21 mouse cellular contexts compared by ENCODE assay signal in the genomic region with DNA sequence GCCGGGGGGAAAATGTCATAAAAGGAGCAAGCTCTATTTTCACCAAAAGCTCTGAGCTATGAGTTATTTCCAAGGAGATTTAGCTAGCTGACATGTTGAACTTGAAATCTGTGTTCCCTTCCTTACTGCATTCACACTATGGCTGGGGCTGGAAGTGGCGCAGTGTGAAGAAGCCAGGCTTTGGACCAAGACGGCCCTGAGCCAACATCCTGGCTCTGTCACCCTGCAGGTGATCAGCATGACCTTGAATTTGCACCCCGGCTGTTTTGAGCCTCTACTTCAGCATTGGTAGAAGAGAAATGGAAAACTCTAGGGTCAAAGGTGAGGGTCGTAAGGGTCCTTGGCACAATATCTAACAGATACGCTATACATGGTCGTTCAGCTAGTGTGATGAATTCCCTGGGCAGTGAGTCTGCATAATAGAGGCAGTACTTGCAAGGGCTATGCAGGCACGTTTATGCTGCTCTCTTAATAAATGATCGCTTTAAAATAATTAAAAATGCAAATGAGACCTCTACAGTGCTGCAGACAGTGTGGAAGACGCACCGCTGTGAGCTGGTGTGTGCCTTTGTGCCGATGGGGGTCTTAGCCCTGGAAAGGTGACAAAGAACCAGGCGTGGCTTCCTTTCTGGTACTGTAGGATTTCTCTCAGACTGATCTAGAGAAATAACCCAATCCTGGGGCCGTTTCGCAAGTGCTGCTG.
DNase-seq lines count a peak whose midpoint lies in the region; ATAC-seq lines count a peak whose summit lies in the region.
"Had no signal": no experiment of that assay in that cellular context is flagged by ENCODE, and none has a peak within 500 bp of the region (broad histone marks: within the 10 kb centered on the region; RNA-seq: fewer than 3 reads in every experiment).

No protein-coding gene starts in this region.

- H3K27me3 ChIP-seq in hindbrain, embryonic 12.5 days: no peaks in the 10 kb centered on the region
- no peaks in the 10 kb centered on the region for H3K27me3 ChIP-seq in hindbrain, embryonic 11.5 days (ENCODE audit: control insufficient read depth, insufficient read depth, low read length)
- no peaks in the 10 kb centered on the region for H3K27me3 ChIP-seq in midbrain, embryonic 16.5 days (ENCODE audit: control insufficient read depth, insufficient read depth, low read depth, low read length)
- H3K27me3 ChIP-seq: limb, embryonic 13.5 days; liver, embryonic 13.5 days; Patski had no signal

- 0 out of 2 replicates have a peak, but pooled peaks have one; percentile 33 for ATAC-seq in cerebellum, adult (ENCODE audit: insufficient number of reproducible peaks, low FRiP score, low TSS enrichment)
- peak; percentile 63 for ATAC-seq in hindbrain, embryonic 12.5 days (ENCODE audit: low FRiP score)
- ATAC-seq in hindbrain, embryonic 11.5 days (ENCODE audit: low FRiP score): no peak
- ATAC-seq in midbrain, embryonic 16.5 days: peak; percentile 62; the same call in 1 of the 2 replicates
- ATAC-seq: forebrain, postnatal 0 days; Patski had no signal

- WGBS in hindbrain, embryonic 12.5 days: 59% methylated on average over 15 of the region's 15 CpGs
- WGBS in hindbrain, embryonic 11.5 days: 72% methylated on average over 15 of the region's 15 CpGs
- 70% methylated on average over 15 of the region's 15 CpGs for WGBS in midbrain, embryonic 16.5 days

- H3K36me3 ChIP-seq in hindbrain, embryonic 12.5 days: no peaks in the 10 kb centered on the region
- no peaks in the 10 kb centered on the region for H3K36me3 ChIP-seq in hindbrain, embryonic 11.5 days (ENCODE audit: control insufficient read depth, insufficient read depth, low read length)
- no peaks in the 10 kb centered on the region for H3K36me3 ChIP-seq in midbrain, embryonic 16.5 days (ENCODE audit: control insufficient read depth, insufficient read depth, low read length)
- H3K36me3 ChIP-seq: heart, embryonic 10.5 days; limb, embryonic 13.5 days; liver, embryonic 13.5 days had no signal

- no peak overlapping the region; the same call in 1 of the 2 replicates for H3K9ac ChIP-seq in hindbrain, embryonic 12.5 days
- no peak overlapping the region for H3K9ac ChIP-seq in hindbrain, embryonic 11.5 days (ENCODE audit: low read depth, low read length)
- H3K9ac ChIP-seq in midbrain, embryonic 16.5 days (ENCODE audit: low read depth, low read length): no peak overlapping the region
- H3K9ac ChIP-seq: forebrain, postnatal 0 days; limb, embryonic 13.5 days; liver, embryonic 13.5 days; lung, embryonic 14.5 days had no signal

- H3K27ac ChIP-seq in hindbrain, embryonic 12.5 days: peak overlapping the region; percentile 30; the same call in 1 of the 2 replicates
- H3K27ac ChIP-seq in hindbrain, embryonic 11.5 days (ENCODE audit: low read depth, low read length): no peak overlapping the region
- no peak overlapping the region for H3K27ac ChIP-seq in midbrain, embryonic 16.5 days (ENCODE audit: low read length)
- H3K27ac ChIP-seq: heart, embryonic 10.5 days; limb, embryonic 13.5 days; liver, embryonic 13.5 days had no signal

- H3K4me2 ChIP-seq in hindbrain, embryonic 12.5 days (replicated peaks): no peak overlapping the region
- no peak overlapping the region for H3K4me2 ChIP-seq in hindbrain, embryonic 11.5 days (replicated peaks; ENCODE audit: low read depth, low read length)
- no peak overlapping the region for H3K4me2 ChIP-seq in midbrain, embryonic 16.5 days (ENCODE audit: low read length)
- H3K4me2 ChIP-seq: limb, embryonic 13.5 days; liver, embryonic 13.5 days; lung, embryonic 14.5 days had no signal

- H3K9me3 ChIP-seq in hindbrain, embryonic 12.5 days (replicated peaks): no peaks in the 10 kb centered on the region
- no peaks in the 10 kb centered on the region for H3K9me3 ChIP-seq in hindbrain, embryonic 11.5 days (ENCODE audit: control insufficient read depth, low read length)
- H3K9me3 ChIP-seq in midbrain, embryonic 16.5 days (replicated peaks; ENCODE audit: control insufficient read depth, low read length, poor library complexity, severe bottlenecking): no peaks in the 10 kb centered on the region
- H3K9me3 ChIP-seq: heart, embryonic 10.5 days; limb, embryonic 13.5 days; liver, embryonic 13.5 days had no signal

- peaks cover 20% of the 10 kb centered on the region for H3K4me1 ChIP-seq in hindbrain, embryonic 12.5 days
- H3K4me1 ChIP-seq in hindbrain, embryonic 11.5 days (replicated peaks; ENCODE audit: control insufficient read depth, insufficient read depth, low read length): no peaks in the 10 kb centered on the region
- H3K4me1 ChIP-seq in midbrain, embryonic 16.5 days (ENCODE audit: control insufficient read depth, insufficient read depth, low read length): no peaks in the 10 kb centered on the region
- H3K4me1 ChIP-seq: limb, embryonic 13.5 days; liver, embryonic 13.5 days had no signal

- DNase-seq in cerebellum, adult 11-12 months: no peak
- DNase-seq in hindbrain, embryonic 11.5 days (ENCODE audit: low spot score): no peak
- peak; percentile 58 to 67 for DNase-seq in cerebellum, postnatal 25 days
- DNase-seq in ovary, adult 18-20 months (ENCODE audit: low spot score): no peak
- no peak for DNase-seq in layer of hippocampus, postnatal 14 days (ENCODE audit: low spot score in 2 of 2)
- DNase-seq: adrenal gland, postnatal 36 days; forebrain, postnatal 0 days; heart, postnatal 10 days; kidney, adult 2 months; kidney, postnatal 14 days; liver, embryonic 13.5 days; lung, embryonic 14.5 days; lung, postnatal 36 days; right cerebral cortex, adult 18-20 months had no signal

- H3K4me3 ChIP-seq in hindbrain, embryonic 12.5 days: no peak overlapping the region
- no peak overlapping the region for H3K4me3 ChIP-seq in hindbrain, embryonic 11.5 days (ENCODE audit: low read depth, low read length)
- no peak overlapping the region for H3K4me3 ChIP-seq in midbrain, embryonic 16.5 days (ENCODE audit: low read depth, low read length)
- H3K4me3 ChIP-seq: heart, embryonic 10.5 days; limb, embryonic 13.5 days; liver, embryonic 13.5 days; myocyte had no signal

Comparison
In these comparisons a context has a peak if more than half of its experiments do, and no peak if none do; other contexts are left out.
1. DNase-seq: peak in cerebellum, postnatal 25 days (2 of 2); none in cerebellum, adult 11-12 months (single experiment), hindbrain, embryonic 11.5 days (single experiment), ovary, adult 18-20 months (single experiment) and layer of hippocampus, postnatal 14 days (0 of 2).